ENCODE assay signal across 20 mouse cellular contexts in the genomic region with DNA sequence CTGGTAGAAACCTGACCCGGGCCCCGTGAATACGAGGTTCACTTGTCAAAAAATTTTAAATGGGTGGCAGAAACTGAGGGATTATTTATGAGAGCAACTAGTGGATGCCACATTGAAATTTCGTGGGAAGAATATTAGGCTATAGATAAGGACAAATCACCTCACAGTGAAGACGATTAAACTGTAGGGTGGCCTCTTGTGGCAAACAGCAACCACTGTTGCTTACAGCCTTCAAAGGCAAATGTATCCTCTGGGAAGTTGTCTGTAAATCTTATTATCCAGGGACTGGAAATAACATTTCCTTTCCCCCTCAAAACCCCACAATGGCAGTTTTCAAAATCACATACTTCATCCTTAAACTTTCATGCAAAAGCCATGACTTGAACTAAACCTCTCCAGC.
DNase-seq lines count a peak whose midpoint lies in the region; ATAC-seq and TF ChIP-seq lines count a peak whose summit lies in the region.
"Had no signal": no experiment of that assay in that cellular context is flagged by ENCODE, and none has a peak within 500 bp of the region (broad histone marks: within the 10 kb centered on the region; RNA-seq: fewer than 3 reads in every experiment).

No protein-coding gene starts in this region.

- H3K27ac ChIP-seq in heart, postnatal 0 days (ENCODE audit: low read depth): no peak overlapping the region
- no peak overlapping the region for H3K27ac ChIP-seq in left cerebral cortex, adult 2 months
- H3K27ac ChIP-seq in brown adipose tissue, adult 24 weeks (replicated peaks; ENCODE audit: low read depth, low read length): peak overlapping the region; percentile 65
- H3K27ac ChIP-seq: heart, embryonic 10.5 days; limb, embryonic 15.5 days; liver, embryonic 14.5 days; midbrain, embryonic 10.5 days had no signal

- no peaks in the 10 kb centered on the region for H3K27me3 ChIP-seq in heart, postnatal 0 days (ENCODE audit: control insufficient read depth, insufficient read depth, low read length)
- H3K27me3 ChIP-seq: limb, embryonic 15.5 days had no signal

- no peak overlapping the region for H3K9ac ChIP-seq in heart, postnatal 0 days (replicated peaks; ENCODE audit: low read depth, low read length)
- H3K9ac ChIP-seq: limb, embryonic 15.5 days; liver, embryonic 14.5 days had no signal

- intact Hi-C loops in left cerebral cortex, adult 2 months (cut with DNase I): no loop called here
- intact Hi-C loops in left cerebral cortex, postnatal 25 days (cut with DNase I): no loop called here

- no peak for ATAC-seq in heart, postnatal 0 days (ENCODE audit: insufficient read depth, low read depth)
- ATAC-seq: forebrain, embryonic 16.5 days had no signal

- TF ChIP-seq CTCF in heart, postnatal 0 days (IDR thresholded peaks at IDR 0.05; ENCODE audit: low read depth): peak; percentile 42
- TF ChIP-seq CTCF in left cerebral cortex, adult 2 months (IDR thresholded peaks at IDR 0.05): peak; percentile 47

- no peaks in the 10 kb centered on the region for H3K36me3 ChIP-seq in heart, postnatal 0 days (replicated peaks; ENCODE audit: control insufficient read depth, insufficient read depth, low read length)
- H3K36me3 ChIP-seq: heart, embryonic 10.5 days; limb, embryonic 15.5 days; midbrain, embryonic 10.5 days had no signal

- peaks cover 3% of the 10 kb centered on the region for H3K4me1 ChIP-seq in heart, postnatal 0 days (ENCODE audit: control insufficient read depth, insufficient read depth)
- H3K4me1 ChIP-seq in brown adipose tissue, adult 24 weeks (ENCODE audit: control insufficient read depth, insufficient read depth, insufficient read length, low read length): peaks cover 41% of the 10 kb centered on the region

- no peak overlapping the region for H3K4me2 ChIP-seq in heart, postnatal 0 days (ENCODE audit: low read depth, low read length)
- H3K4me2 ChIP-seq: limb, embryonic 15.5 days had no signal

- no peak overlapping the region for H3K4me3 ChIP-seq in heart, postnatal 0 days (ENCODE audit: low read depth, low read length)
- no peak overlapping the region for H3K4me3 ChIP-seq in left cerebral cortex, adult 2 months
- no peak overlapping the region for H3K4me3 ChIP-seq in brown adipose tissue, adult 24 weeks (ENCODE audit: insufficient read depth, low read depth, low read length)
- H3K4me3 ChIP-seq: heart, embryonic 10.5 days; limb, embryonic 15.5 days; midbrain, embryonic 10.5 days had no signal

- no peak for TF ChIP-seq EP300 in heart, postnatal 0 days (IDR thresholded peaks at IDR 0.05; ENCODE audit: low read depth)

- no peak for DNase-seq in heart, postnatal 0 days (ENCODE audit: low spot score)
- DNase-seq in heart, adult 8-10 months (ENCODE audit: low spot score): no peak
- DNase-seq in left cerebral cortex, adult 2 months (ENCODE audit: extremely low spot score in 1 of 2, low spot score in 2 of 2): no peak
- DNase-seq in left cerebral cortex, postnatal 25 days (ENCODE audit: low spot score in 2 of 2): no peak
- peak; percentile 35 for DNase-seq in brain, adult 2 months (ENCODE audit: low read depth, low spot score)
- no peak for DNase-seq in T-cell, adult 2 months (ENCODE audit: low spot score)
- DNase-seq: adrenal gland, postnatal 10 days; cerebellum, adult 9-10 months; gastrocnemius, postnatal 25 days; kidney, adult 2 months; kidney, postnatal 25 days; layer of hippocampus, adult 9-11 months; left cerebral cortex, postnatal 4 days; thymus, postnatal 14 days had no signal

- H3K9me3 ChIP-seq in heart, postnatal 0 days (replicated peaks; ENCODE audit: control insufficient read depth, low read length): no peaks in the 10 kb centered on the region
- H3K9me3 ChIP-seq: heart, embryonic 10.5 days; limb, embryonic 15.5 days; midbrain, embryonic 10.5 days had no signal

- WGBS in heart, postnatal 0 days: 53% methylated on average over 5 of the region's 5 CpGs
